Mouse (Mus musculus) large intestine, adult 2 months (tissue): ENCODE measurements at regions not wholly inside any gene's neighbourhood (a gene's known extent, or its start where the extent isn't known, plus 50 kb on each side); places are given as distances from the start of the nearest gene placed in this dataset.

Experiments
- DNase-seq: peaks from one replicate; pipeline ENCODE4 v3.0.0-alpha.2; 2012; ENCODE audit warnings: low read depth, low spot score
- WGBS: fragments of 180-500 bp; shearing (Covaris S2); methylation state at CpG from one replicate; pipeline ENCODE4 v1.1.7; 2018; 5-methylcytosine and 5-hydroxymethylcytosine counted together

- 35% methylated on average over 3 of the region's 3 CpGs for WGBS
- DNase-seq, result no peak
Observed at GRCm38 (mm10) chr10:100868360-100868916, 278.2 kb downstream of the 1700017N19Rik start.

GRCm38 (mm10) chr10:100882584-100882983, 292.3 kb downstream of the 1700017N19Rik start:
- 64% methylated on average over 2 of the region's 2 CpGs for WGBS
- no peak for DNase-seq

GRCm38 (mm10) chr10:100922976-100923375, 332.7 kb downstream of the 1700017N19Rik start:
- no peak for DNase-seq
- 71% methylated on average over 2 of the region's 2 CpGs for WGBS

- DNase-seq, result no peak
- 68% methylated on average over 3 of the region's 3 CpGs for WGBS
Observed at GRCm38 (mm10) chr10:100927086-100927485, 336.8 kb downstream of the 1700017N19Rik start.

GRCm38 (mm10) chr10:100931739-100932138, 341.5 kb downstream of the 1700017N19Rik start:
- 78% methylated on average over 1 of the region's 1 CpGs for WGBS
- no peak for DNase-seq

- 81% methylated on average over 9 of the region's 9 CpGs for WGBS
- DNase-seq, result no peak
Observed at GRCm38 (mm10) chr10:100958371-100958770, 368.1 kb downstream of the 1700017N19Rik start.

GRCm38 (mm10) chr10:101003469-101003868, 413.2 kb downstream of the 1700017N19Rik start:
- 61% methylated on average over 2 of the region's 2 CpGs for WGBS
- no peak for DNase-seq

- 79% methylated on average over 4 of the region's 4 CpGs for WGBS
- no peak for DNase-seq
Observed at GRCm38 (mm10) chr10:101004687-101005086, 414.4 kb downstream of the 1700017N19Rik start.

GRCm38 (mm10) chr10:101015416-101015815, 425.1 kb downstream of the 1700017N19Rik start:
- no peak for DNase-seq
- 76% methylated on average over 1 of the region's 1 CpGs for WGBS

GRCm38 (mm10) chr10:101038630-101039029, 448.3 kb downstream of the 1700017N19Rik start:
- no peak for DNase-seq

GRCm38 (mm10) chr10:101039034-101039433, 448.8 kb downstream of the 1700017N19Rik start:
- DNase-seq, result no peak
- WGBS, result 86% methylated on average over 1 of the region's 1 CpGs
